Mouse (Mus musculus) frontal cortex, postnatal 25 days (tissue): ENCODE measurements around the gene Trmt61a.

Experiments used
- DNase-seq, 2 experiments: peaks; one replicate each; pipeline ENCODE4 v3.0.0; 2022; ENCODE audit warnings: low spot score in 2 of 2

Trmt61a gene

DNA sequence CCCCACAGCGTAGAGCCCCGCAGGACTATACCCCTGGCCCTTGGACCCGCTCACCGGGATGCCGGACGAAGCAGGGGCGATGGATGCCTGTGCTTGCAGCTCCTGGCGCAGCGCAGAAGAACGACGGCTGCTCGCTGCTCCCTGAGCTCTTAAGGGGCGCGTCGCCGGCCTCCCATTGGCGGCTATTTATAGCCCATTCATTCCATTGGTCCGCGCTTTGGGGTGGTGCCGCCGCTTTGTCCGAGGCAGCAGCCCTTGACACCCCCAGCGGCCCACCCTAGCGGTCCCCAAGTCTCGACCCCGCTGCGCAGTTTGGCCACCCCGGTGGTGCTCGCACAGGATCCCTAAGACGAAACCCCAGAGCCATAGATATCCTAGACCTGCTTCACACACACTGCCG, 5.7 kb upstream of the Trmt61a start, which contains the start of gene Ckb:
TSS of gene Ckb (minus strand) at position 163 of the 400 bp plus-strand sequence.
- DNase-seq, result peak; percentile 89 to 90

DNA sequence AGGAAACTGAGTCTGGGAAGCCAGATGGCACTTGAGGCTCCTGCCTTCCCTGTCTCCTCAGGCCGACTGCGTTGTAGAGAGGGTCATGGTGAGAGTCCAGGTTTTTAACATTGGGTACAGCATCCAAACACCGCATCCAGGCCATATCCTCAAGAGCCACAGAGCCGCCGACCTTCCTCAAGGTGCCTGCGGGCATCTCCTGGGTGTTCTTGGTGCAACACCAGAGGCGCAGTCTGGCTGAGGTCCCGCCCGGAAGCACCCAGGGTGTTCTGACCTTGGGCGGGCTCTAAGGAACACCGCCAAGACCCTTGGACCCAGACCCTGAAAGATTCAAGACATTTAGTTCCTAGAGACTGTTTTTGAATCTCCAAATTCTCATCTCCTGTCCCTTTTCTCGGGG, 5.3 kb upstream of the Trmt61a start:
- DNase-seq, result no peak

DNA sequence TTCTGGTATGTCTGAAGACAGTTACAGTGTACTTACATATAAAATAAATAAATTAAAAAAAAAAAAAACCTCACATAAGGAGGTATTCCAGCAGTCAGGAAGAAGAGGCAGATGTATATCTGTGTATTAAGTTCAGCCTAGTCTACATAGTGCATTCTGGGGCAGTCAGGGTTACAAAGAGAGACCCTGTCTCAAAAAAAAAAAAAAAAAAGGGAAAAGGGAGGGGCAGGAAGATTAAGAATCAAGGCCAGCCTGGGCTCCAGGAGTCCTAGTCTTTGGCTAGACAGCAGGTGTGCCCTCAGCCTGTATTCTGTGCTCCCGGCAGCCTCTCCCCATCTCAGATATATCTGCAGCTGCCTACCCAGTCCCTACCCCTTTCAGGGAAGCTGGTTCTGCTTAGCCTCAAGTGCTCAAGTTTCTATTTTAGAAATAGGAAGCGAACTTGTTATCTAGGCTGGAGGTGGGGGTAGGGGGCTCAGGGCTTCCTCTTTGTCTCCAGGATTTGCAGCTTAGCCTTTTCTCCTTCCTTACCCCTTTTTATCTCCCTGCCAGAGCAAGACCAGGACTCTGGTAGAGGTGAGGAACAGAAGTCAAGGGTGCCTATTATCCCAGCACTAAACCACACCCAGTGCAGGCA, 2.9 kb upstream of the Trmt61a start:
- no peak for DNase-seq

DNA sequence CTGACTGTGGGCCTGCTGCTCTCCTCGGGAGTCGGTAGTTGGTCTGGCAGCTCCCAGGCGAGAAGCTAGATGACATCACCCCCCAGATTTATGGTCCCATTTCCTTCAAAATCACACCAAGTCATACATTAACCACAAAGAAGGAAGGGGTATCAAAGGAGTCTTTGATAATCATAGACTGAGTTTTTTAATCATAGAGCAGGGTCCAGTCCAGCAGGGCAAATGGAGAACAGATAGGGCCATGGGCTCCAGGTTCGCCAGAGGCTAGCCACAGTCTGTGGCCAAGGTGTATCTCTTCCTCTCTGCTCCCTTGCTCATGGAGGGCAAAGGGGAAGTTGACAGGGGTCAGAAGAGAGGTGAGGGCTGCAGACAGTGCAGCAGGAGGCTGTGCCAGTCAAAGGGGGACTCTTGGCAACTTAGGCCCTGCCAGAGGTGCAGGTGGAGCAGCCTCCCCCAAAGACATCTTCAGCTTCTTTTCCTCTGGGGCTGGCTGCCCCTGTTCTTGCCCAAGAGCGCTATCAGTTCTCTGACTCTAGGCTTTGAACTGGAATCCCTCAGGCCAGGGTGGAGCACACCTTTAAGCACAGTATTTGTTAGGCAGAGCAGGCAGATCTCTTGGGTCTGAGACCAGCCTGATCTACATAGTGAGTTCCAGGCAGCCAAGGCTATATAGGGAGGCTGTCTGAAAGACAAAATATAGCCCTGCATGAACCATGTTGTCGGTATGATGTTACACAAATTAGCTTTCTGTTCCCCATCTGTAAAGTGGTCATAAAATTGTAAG, 1.9 kb upstream of the Trmt61a start:
- no peak for DNase-seq

DNA sequence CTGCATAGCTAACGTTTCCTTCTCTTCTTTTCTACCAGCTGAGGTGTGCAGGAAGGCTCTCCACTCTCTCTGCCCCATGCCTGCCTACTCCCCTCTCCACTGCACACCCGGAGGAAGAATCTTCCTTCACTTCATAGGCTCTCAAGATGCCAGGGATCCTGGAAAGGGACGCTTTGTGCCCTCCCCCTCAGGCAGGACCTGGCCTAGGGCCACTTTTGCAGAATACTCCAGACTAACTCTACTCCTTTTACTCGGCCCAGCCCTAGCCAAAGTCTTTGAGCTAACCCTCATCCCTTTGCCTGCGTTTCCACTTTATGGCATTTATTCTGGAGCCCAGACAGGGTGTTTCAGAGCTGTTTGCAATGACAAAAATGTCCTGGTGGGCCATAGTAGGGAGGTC, 484 bp upstream of the Trmt61a start:
- DNase-seq, result peak in 1 of 2 experiments; percentile 14

DNA sequence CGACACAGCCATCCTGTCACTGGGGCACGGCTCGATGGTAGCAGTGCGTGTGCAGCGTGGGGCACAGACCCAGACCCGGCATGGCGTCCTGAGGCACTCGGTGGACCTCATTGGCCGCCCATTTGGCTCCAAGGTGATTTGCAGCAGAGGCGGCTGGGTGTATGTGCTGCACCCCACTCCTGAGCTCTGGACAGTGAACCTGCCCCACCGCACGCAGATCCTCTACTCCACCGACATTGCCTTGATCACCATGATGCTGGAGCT, 697 bp downstream of the Trmt61a start:
- no peak for DNase-seq

DNA sequence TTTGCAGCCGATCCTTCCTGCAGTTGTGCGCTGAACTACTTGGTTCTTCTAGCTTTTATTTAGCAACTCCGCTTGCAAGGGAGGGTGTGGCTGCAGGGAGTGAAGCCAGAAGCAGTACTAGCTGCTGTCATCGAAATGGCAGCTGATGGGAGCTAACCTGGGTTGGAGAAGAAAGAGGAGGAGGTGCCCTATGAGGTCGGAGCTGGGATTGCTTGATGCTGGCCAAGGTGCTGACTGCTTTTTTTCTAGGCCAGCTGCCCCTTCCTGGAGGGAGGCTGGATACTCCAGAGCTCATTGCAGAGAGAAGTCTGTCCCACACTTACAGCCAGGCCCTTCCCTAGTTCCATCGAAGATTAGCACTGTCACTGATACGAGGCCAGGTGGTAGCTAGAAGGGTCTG, 1.1 kb downstream of the Trmt61a start:
- DNase-seq, result no peak

DNA sequence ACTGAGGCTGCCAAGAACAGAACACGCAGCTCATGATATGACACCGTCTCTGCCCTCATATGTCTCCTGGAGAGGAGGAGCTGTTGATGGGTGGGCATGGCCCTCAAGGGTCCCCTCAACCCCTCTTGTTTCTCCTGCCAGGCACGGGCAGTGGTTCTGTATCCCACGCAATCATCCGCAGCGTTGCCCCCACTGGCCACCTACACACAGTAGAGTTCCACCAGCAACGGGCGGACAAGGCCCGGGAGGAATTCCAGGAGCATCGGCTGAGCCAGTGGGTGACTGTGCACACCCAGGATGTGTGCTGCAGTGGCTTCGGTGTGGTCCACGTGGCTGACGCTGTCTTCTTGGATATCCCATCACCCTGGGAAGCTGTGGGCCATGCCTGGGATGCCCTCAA, 2.8 kb downstream of the Trmt61a start:
- no peak for DNase-seq

DNA sequence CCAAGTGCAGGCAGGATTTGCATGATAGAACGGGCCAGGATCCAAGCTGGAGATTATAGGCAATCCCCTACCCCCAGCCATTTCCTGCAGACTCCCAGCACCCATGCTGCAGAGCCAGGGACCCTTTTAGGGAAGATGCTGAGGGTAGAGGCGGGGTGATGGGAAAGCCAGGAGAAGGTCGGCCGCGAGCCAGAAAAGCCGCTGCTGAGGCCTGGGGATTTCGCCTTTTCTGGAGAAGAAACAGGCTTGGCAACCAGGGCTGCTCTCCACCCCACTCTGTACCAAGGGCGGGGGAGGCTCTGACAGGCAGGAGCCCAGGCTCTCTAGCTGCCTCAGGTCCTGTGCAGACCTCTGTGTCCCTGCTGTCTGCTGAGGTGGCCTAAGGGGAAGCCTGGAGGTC, 3.4 kb downstream of the Trmt61a start:
- no peak for DNase-seq

DNA sequence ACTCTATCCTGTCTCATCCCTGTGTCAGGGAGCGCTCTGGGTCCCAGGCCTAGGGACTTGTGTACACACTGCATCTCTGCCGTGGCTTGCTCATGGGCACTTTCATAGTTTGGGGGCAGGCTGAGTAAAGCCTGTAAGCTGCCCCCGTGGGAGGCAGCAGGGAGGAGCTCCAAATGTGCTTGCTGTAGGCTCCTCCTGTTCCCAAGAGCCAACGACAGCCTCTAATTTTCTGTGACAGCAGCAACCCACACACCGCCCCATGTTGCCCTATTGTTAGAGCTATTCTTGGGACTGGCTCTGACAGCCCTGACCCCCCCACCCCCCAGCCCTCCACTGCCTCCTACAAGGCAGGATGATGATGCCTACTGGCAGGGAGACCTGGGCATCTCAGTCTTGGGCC, 4.1 kb downstream of the Trmt61a start:
- DNase-seq, result no peak

DNA sequence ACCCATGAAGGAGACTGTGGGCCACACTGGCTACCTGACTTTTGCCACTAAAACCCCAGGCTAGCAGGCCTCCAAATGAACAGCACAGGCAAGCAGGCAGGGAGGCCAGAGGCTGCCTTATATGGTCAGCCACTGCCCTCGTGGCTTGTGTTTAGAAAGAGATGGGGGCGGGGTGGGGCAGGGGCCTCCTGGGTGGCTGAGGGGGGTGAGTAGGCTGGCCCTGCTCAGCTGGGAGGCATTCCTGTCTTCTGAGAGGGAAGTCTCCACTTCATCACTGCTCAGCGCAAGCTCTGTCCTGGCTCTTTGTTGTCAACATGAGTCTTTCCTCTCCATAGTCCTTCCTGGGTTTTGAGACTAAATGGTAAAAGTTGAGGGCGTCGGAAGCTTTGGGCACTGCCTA, 4.9 kb downstream of the Trmt61a start:
- DNase-seq, result no peak

DNA sequence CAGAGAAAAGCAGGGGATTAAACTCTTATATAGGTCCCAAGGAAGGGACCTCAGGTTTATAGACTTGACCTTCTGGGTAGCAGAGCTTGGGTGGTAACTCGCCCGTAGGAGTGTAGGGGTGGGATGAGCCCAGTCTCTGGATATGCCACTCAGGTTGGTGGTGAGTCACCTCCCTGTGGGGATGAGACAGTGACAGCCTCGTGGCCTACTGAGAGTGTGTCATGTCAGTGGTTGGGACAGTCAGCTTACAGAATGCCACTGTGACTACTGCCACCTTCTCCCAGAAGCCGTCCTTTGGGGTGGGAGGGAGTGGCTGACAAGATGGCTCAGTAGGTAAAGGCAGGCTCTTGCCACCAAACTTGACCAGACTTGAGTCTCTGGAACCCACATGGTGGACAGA, 8.5 kb downstream of the Trmt61a start:
- DNase-seq, result no peak

DNA sequence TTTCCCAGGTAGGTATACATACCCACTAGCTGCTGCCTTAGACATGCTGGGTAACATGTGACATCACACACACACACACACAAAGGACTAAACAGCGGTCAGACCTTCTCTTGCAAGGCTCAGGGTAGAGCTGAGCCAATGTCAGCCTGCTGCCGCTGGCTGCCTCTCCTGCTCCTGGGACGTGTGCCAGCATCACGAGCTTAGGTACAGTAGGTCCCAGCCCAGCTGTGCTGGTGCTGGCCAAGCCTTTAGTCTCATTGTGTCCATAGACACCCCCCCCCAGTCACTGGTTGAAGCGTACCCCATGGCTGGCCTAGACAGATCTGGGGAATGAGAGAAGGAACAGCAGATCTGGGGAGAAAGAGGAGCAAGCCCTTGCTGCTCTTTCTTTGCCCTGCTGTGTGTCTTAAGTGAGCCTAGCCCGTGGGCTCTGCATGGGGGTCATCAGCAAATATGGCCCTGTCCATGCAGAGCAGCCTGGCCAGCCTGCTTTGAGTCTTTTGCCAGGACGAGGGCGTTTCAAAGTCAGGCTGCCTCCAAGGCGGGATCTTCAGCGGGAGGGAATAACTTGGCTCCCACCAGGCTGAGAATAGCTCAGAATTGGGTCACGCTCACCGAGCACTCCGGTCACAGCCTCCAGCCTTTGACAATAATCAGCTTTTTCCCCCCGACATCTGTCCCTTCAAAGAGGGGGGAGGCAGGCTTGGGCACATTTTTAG, 9.6 kb downstream of the Trmt61a start:
- DNase-seq, result no peak

DNA sequence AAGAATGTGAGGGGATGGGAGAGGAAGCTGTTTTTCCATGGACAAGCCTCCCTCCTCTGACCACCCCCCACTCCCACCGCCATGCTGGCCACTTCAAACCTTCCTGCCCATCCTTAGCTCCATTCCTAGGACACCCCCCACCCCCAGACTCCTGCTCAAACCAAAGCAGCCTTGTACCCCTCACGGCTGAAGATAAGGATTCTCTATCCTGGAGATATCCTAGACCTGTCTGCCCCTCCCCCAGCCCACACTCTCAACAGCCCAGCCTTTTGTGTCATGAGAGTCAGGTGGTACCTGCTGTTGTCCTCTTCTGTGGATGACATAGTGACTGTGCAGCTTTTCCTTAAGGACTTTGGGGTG, 10.1 kb downstream of the Trmt61a start:
- DNase-seq, result no peak

DNA sequence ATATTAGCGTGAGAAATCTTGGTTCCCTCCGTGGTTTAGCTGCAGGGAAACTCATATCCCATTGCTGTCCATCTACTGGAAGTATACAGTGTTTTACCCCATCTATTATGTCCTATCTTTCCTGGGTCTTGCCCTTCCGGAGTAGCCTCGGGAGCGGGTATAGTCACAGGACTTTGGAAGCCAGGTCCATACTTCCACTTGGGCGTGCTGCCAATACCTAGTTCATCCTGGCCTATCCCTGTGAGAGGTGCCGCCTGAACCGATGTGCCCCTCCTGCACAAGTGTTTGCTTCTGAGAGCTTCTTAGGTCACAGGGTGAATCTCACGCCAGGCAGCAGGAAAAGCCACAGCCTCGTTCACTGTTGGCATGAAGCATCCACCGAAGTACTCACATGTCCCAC, 11.5 kb downstream of the Trmt61a start:
- DNase-seq, result no peak

DNA sequence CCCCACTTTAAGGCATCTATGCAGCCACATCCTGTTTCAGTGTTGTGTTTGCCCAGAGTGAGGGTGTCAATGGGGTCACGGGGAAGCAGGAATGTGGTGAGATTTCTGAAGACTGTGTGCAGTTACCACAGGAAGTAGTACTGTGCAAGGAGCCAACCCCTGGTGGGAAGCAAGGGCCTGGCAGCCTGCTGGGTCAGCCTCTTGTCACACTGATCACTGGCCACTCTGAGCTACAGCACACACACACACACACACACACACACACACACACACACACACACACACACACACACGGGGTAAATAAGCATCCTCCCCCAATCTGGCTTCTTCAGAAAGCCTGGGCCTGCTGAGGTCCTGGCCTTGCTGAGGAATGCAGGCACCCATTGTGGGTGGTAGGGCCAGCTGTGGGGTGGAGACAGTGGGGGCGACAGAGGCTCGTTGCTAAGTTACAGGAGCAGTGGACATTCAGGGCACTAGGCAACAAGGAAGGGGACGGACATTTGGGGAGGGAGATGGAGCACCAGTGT, 13.5 kb downstream of the Trmt61a start:
- no peak for DNase-seq

DNA sequence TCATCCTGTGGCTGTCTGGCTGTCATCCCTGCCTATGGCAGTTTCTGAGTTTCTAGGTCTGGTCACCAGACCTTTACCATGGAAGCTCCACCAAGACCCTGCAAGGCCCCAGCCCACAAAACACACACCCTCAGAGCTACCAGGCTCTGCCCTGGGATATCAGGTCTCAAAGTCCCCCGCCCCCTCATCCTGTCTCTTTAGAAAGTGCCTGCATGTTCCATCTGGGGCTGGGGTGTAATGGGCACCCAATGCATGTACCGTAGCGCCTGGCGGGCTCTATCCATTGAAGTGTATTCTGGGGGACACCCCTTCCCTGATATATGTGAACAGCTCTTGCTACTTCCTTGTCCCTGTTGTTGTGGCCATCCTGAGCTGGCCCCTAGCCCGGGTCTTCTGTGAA, 15.0 kb downstream of the Trmt61a start:
- DNase-seq, result no peak

DNA sequence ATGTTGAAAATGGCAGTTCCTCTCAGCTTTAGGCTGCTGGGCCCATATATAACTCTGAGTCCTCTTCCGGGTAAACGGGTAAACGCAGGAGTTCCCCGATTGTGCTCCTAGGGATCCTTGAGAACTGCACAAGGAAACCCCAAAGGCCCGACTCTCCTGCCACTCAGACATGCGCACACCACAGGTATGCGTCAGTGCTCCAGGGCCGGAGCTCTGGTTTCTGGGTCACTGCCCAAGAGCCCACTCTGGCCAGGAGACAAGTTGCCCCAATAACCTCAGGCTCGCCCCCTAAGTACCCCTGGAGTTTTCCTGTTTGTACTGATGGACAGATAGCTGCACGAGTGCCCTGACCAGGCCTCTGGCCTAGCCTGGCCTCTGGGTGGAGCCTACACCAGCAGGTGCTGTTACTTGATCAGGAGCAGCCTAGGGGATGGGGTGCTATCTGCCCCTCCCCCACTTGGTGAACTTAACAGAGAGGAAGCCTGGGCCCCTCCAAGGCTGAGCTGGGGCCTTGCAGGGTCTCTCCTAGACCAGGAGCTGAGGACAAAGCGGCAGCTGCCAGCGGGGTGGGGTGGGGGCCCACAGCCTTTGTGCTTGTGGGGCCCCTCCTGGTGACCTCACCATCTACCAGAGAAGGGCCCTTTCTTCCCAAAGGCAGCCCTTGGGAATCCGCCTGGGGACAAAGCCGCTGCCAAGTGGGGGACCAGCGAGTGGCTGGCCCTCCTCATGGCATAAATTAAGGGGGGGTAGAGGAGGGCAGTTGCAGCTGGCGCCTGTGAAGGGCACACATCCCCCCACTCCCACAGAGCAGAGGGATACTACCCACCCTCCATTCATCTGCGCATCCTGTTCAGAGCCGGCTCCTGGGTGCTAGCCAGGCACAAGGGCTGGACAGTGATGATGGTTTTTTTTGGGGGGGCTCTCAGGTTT, 15.7 kb downstream of the Trmt61a start:
- peak in 1 of 2 experiments; percentile 61 for DNase-seq

DNA sequence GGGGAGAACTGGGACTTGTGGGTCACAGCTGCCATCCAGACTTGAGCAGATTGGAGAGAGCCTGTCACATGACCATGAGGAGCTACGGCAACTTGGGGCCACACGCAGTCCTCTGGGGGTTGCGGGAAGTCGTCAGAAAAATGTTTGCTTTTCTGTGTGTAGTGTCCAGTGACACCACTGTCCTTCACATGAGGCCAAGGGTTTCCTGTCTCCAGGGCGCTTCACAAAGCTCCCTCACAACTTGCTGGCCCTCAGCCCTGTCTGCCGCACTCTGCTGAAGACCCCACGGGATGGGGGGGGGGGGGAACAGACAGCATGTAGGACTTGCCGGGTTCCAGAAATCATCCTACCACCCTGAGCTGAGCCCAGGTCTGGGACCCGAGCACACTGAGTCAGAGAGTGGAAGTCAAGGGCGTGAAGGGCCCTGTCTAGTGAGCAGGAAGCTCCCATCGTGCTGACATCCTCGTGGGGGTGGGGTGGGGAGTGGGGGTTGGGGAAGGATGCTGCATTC, 16.4 kb downstream of the Trmt61a start:
- no peak for DNase-seq

DNA sequence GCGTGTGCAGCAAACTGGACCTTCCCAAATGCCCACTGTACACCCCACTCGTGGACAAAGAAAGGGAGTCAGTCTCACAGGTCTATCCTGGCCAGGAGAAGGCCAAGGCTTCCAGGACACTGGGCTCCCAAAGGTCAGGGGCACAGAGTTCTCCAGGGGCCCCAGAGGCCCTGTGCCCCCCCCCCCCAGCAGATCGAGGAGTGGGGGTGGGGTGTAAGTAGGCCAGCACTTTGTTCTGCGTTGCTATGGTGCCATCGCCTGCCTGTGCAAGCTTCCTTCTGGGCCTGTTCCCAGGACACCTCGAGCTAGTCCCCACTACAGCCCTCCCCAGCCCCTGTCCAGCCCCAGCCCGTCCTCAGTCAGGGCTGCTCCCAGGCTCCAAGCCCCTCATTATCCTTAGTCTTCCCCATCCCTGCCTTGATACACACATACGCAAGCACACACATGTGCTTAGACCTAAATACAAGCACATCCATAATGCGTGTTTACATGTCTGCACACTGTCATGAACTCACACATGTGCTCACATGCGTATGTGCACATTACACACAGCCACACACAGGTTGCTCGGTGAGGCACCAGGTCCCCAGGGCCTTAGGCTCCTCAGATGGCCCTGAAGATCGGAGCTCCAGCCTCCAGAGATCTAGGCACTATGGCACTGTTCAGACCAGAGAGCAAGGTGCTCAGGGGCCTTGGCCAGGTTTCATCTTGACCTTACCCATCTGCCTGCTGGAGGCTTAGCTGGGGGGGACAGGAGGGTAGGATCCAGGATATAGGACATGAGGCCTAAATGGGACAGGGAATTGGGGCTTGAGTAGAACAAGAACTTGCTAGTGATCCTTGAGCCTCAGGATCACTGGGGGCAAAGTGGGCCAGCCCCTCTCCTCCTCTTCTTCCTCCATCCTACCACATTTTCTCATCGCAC, 17.2 kb downstream of the Trmt61a start:
- no peak for DNase-seq

DNA sequence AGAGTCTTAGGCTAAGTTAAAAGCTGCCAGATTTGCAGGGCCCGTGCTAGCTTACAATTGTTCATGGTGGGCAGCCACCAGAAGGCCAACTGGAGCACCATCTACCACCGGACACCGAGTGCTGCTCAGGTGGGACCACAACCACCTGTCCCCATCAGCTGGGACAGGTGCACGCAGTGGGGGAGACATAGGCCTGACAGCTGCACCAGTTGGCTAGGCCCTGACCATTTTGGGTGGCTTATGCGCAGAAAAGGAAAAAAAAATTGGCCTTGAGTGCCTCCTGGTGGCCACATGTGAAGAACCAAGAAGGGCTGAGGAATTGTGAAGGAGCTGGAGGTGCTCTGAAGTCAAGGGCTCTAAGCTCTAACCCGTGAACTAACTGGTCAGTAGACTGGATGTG, 18.3 kb downstream of the Trmt61a start:
- DNase-seq, result peak; percentile 59 to 71
